Mouse (Mus musculus) heart, postnatal 0 days (tissue): ENCODE measurements around the gene Xxylt1.

ENCODE experiments used
- CTCF ChIP-seq: IDR thresholded peaks from 2 replicates; pipeline ENCODE4 v1.5.1; 2016; ENCODE audit warnings: antibody characterized with exemption, control low read depth, low read depth
- EP300 ChIP-seq: IDR thresholded peaks from 2 replicates; pipeline ENCODE4 v1.6.1; 2016; ENCODE audit warnings: antibody characterized with exemption, low read depth

DNA sequence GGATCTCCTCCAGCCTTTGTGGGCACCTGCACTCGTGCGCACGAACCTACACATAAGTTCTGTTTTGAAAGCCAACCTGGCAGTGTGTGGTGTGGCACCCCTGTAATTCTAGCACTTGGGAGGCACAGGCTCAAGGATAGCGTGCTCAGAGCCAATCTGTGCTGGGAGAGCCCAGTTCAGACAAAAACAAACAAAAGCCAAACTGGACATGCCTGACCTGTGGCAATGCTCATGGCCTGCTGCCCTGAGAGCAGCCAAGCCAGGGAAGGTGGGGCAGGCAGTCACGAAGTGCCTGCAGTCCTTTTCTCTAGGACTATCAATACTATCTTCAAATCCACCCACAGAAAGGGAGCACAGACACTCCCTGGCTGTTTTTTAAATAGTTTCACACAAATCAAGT is 38.1 kb downstream of the Xxylt1 start:
- no peak for TF ChIP-seq EP300
- TF ChIP-seq CTCF, result no peak
